Mouse (Mus musculus) stomach, postnatal 0 days (tissue): ENCODE data around the gene Gm10912.
"Not testable (repeated sequence)": the region's sequence is repeated elsewhere in the genome, so short reads cannot be mapped to it uniquely, and the experiment has no call there.

ENCODE experiments used
- CTCF ChIP-seq: IDR thresholded peaks from 2 replicates; pipeline ENCODE4 v1.5.1; 2016; ENCODE audit warnings: antibody characterized with exemption, low read depth, mild to moderate bottlenecking, moderate library complexity
- EP300 ChIP-seq: optimal IDR thresholded peaks from 2 replicates; pipeline ENCODE3; 2016; ENCODE audit warnings: antibody characterized with exemption

DNA sequence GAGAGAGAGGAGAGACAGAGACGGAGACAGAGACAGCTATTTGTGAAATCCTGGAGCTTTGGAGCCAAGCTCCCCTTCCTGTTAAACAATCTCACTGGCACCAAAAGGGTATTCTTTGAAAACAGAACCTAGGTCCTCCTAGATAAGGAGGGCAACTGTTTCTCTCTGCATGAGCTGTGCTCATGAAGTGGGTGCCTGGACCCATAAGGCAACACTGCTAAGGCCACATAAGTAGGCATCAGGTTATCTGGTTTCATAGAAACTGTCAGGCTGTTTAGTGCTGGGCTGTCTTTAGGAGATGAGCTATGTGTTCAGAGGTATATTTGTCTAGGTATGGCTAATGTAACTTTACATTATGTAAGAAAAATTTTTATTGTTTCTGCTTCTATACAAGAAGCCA lies 21.9 kb downstream of the Gm10912 start:
- not testable (repeated sequence) for TF ChIP-seq CTCF, EP300
